Mouse (Mus musculus): ENCODE data around the gene Nuf2. TPM values are rescaled to one million over a fixed set of nuclear protein-coding genes. Genes with fewer than 3 reads are reported as not detected.
A peak's percentile ranks its signal among the peaks of the same experiment; 100 is the strongest.

The Nuf2 gene
- total RNA-seq, 2 experiments from 2014 or later: 0.69 to 0.76 TPM

GRCm38 (mm10) chr1:169482596-169483335, 48.5 kb downstream of the Nuf2 start:
- DNase-seq: no peak
- intact Hi-C loops (cut with DNase I): no loop called here

GRCm38 (mm10) chr1:169471185-169471584, 60.1 kb downstream of the Nuf2 start:
- intact Hi-C loops (cut with DNase I): no loop called here
- DNase-seq: no peak

GRCm38 (mm10) chr1:169467791-169468190, 63.5 kb downstream of the Nuf2 start:
- intact Hi-C loops (cut with DNase I): no loop called here

GRCm38 (mm10) chr1:169462386-169463115, 68.7 kb downstream of the Nuf2 start:
- intact Hi-C loops (cut with DNase I): no loop called here
- no peak for DNase-seq

More at GRCm38 (mm10) chr1:169467791-169468190, 63.5 kb downstream of the Nuf2 start:
- no peak for DNase-seq

- peak; percentile 13 to 16 for DNase-seq
Measured at GRCm38 (mm10) chr1:169459071-169459782, 72.0 kb downstream of the Nuf2 start.

More at GRCm38 (mm10) chr1:169459071-169459782, 72.0 kb downstream of the Nuf2 start:
- intact Hi-C loops (cut with DNase I): loop anchor here (5.0 kb wide), 1 partner anchor 1517 kb away; no protein-coding TSS in a partner anchor

Other genes starting within 250 kb of the Nuf2 start
- 100 to 1,000 TPM; 158 to 167 TPM for gene Rgs5, start 124.0 kb upstream of the Nuf2 start, total RNA-seq (2021)
- 1 to 10 TPM; 6.1 TPM for gene Rgs4, start 216.2 kb upstream of the Nuf2 start, total RNA-seq (2021)

All from gastrocnemius, postnatal 36 days (tissue).